Mouse (Mus musculus): Measurements from ENCODE around the gene Tsku.

DNA sequence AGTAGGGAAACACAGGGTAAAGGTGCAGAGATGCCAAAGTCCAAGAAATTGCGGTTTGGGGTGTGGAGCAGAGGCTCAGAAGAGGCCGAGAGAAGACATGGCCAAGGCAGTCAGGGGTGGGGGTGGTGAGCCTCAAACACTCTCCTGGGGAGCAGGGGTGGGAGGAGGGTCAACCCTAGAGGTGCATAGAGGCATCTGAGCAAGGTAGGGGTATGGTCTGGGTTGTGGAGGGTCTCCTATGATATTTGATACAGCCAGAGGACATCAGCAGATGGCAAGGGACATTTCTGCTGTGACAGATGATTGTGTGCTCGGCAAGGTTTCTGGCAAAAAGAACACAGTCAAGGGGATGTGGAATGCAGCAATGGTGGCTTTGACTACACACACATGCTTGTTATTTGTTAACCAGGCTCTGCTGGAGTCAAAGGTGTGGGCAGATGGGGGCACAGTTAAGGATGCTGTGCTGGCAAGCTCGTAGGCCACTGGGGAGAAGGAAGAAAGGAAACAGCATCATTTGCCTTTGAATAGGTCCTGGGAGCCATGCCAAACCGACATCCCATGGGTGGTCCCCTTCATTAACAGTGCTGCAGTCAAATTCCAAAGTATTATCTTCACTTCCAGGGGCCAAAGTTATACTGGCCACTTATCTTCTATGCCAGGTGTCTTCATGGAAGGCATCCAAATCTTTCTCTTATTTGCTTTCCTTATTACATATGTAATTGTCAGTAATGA lies 37.7 kb downstream of the Tsku start:
- TF ChIP-seq POLR2A (IDR thresholded peaks at IDR 0.05; ENCODE audit: low read depth, low read length): no peak
- TF ChIP-seq CTCF (conservative IDR thresholded peaks at IDR 0.05; ENCODE audit: insufficient read depth, insufficient read length, low read depth, low read length): no peak
